Mouse (Mus musculus) CH12.LX (cell line): ENCODE measurements around the gene Anp32a.

Experiments
- BHLHE40 ChIP-seq: IDR thresholded peaks from 2 replicates; pipeline ENCODE4 v1.6.1; 2011; ENCODE audit warnings: mild to moderate bottlenecking, low read depth, low read length, improper control_type of control experiment
- CTCF ChIP-seq, 2 experiments: IDR thresholded peaks in 1 of 2; conservative IDR thresholded peaks in 1 of 2; 2 replicates each; pipeline ENCODE4 v1.5.1; 2011 to 2012; ENCODE audit warnings: low read depth in 2 of 2, low read length in 2 of 2, improper control_type of control experiment in 1 of 2, inconsistent platforms in 1 of 2, mild to moderate bottlenecking in 1 of 2, moderate library complexity in 1 of 2
- MEF2A ChIP-seq: IDR thresholded peaks from 2 replicates; pipeline ENCODE4 v1.6.1; 2014; ENCODE audit warnings: low read depth, mild to moderate bottlenecking, inconsistent platforms, low read length, improper control_type of control experiment, borderline replicate concordance
- USF1 ChIP-seq: IDR thresholded peaks from 2 replicates; pipeline ENCODE4 v1.6.1; 2014; ENCODE audit warnings: low read depth, mild to moderate bottlenecking, inconsistent platforms, low read length, improper control_type of control experiment

DNA sequence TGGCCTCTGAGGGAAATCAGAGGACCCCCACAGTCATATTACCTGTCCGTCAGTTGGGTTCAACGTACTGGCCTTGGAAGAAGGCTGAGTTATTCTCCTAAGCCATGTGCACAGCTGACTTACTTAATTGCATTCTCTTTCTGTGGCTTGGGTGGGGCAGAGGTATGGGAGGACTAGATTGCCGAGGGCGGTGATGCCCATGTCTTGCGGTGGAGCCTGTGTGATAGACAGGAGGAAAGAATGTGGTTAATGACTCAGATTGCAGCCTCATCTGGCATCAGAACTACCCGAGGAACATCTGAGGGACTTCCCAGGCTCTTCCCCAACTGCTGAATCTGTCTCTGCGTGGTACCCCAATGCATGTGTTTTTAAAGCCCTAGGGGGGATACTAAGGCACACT is 12.7 kb downstream of the Anp32a start:
- TF ChIP-seq BHLHE40 = peak; percentile 93
- TF ChIP-seq MEF2A = peak; percentile 92
- TF ChIP-seq USF1 = no peak
- no peak for TF ChIP-seq CTCF (conservative IDR thresholded peaks at IDR 0.05 in 1 of 2, IDR thresholded peaks at IDR 0.05 in 1 of 2; ENCODE audit: low read depth in 2 of 2, low read length in 2 of 2)
